Mouse (Mus musculus) retina, embryonic 14.5 days (tissue): Measurements from ENCODE around the gene Col25a1.

ENCODE experiments used
- DNase-seq: peaks from one replicate; pipeline ENCODE4 v3.0.0-alpha.2; 2015; ENCODE audit warnings: low spot score

The Col25a1 gene

GRCm38 (mm10) chr3:130327039-130328015 is 196.0 kb downstream of the Col25a1 start:
- DNase-seq, result no peak

GRCm38 (mm10) chr3:130328909-130329308 is 197.6 kb downstream of the Col25a1 start:
- no peak for DNase-seq

GRCm38 (mm10) chr3:130329833-130330555 is 198.7 kb downstream of the Col25a1 start:
- no peak for DNase-seq

- no peak for DNase-seq
Measured at GRCm38 (mm10) chr3:130330556-130330950, 199.3 kb downstream of the Col25a1 start.

- DNase-seq, result no peak
Measured at GRCm38 (mm10) chr3:130332347-130332913, 201.1 kb downstream of the Col25a1 start.

GRCm38 (mm10) chr3:130337857-130338256 is 206.6 kb downstream of the Col25a1 start:
- no peak for DNase-seq

GRCm38 (mm10) chr3:130338371-130338770 is 207.1 kb downstream of the Col25a1 start:
- no peak for DNase-seq

GRCm38 (mm10) chr3:130350161-130350560 is 218.9 kb downstream of the Col25a1 start:
- DNase-seq, result no peak

- no peak for DNase-seq
Measured at GRCm38 (mm10) chr3:130354399-130355039, 223.2 kb downstream of the Col25a1 start.

GRCm38 (mm10) chr3:130356575-130357173 is 225.4 kb downstream of the Col25a1 start:
- no peak for DNase-seq

GRCm38 (mm10) chr3:130360813-130361212 is 229.5 kb downstream of the Col25a1 start:
- DNase-seq, result no peak

- no peak for DNase-seq
Measured at GRCm38 (mm10) chr3:130361922-130362321, 230.6 kb downstream of the Col25a1 start.

- DNase-seq, result no peak
Measured at GRCm38 (mm10) chr3:130362797-130363367, 231.6 kb downstream of the Col25a1 start.

- DNase-seq, result no peak
Measured at GRCm38 (mm10) chr3:130366917-130367610, 235.8 kb downstream of the Col25a1 start.

GRCm38 (mm10) chr3:130368352-130368751 is 237.1 kb downstream of the Col25a1 start:
- DNase-seq, result no peak

GRCm38 (mm10) chr3:130369113-130369512 is 237.8 kb downstream of the Col25a1 start:
- DNase-seq, result no peak

- DNase-seq, result no peak
Measured at GRCm38 (mm10) chr3:130370167-130370566, 238.9 kb downstream of the Col25a1 start.

- DNase-seq, result no peak
Measured at GRCm38 (mm10) chr3:130373145-130373544, 241.8 kb downstream of the Col25a1 start.

GRCm38 (mm10) chr3:130374620-130375341 is 243.5 kb downstream of the Col25a1 start:
- DNase-seq, result no peak

GRCm38 (mm10) chr3:130377786-130378185 is 246.5 kb downstream of the Col25a1 start:
- DNase-seq, result no peak
